Mouse (Mus musculus): ENCODE measurements around the gene Bfsp2. TPM values are rescaled to one million over a fixed set of nuclear protein-coding genes. Genes with fewer than 3 reads are reported as not detected.

The Bfsp2 gene
- not detected in 2 replicates for polyA plus RNA-seq (2012; ENCODE audit: insufficient read depth, insufficient read length, missing spikeins)

- no peak within 1 kb of the TSS for H3K27ac ChIP-seq (replicated peaks; ENCODE audit: low read depth, low read length)
Observed at GRCm38 (mm10) chr9:103480044-103480576, at the start of gene Bfsp2. Gene Bfsp2 (minus strand): TSS chr9:103480420.

GRCm38 (mm10) chr9:103525041-103525537, 44.9 kb upstream of the Bfsp2 start:
- H3K4me1 ChIP-seq (ENCODE audit: control insufficient read depth, insufficient read depth, insufficient read length, low read length) = no peaks in the 10 kb centered on the region
- H3K27ac ChIP-seq (replicated peaks; ENCODE audit: low read depth, low read length) = no peak overlapping the region
- H3K4me3 ChIP-seq (ENCODE audit: insufficient read depth, low read depth, low read length) = no peak overlapping the region

More at GRCm38 (mm10) chr9:103480044-103480576, at the start of gene Bfsp2:
- Histone ChIP-seq H3K4me1 (ENCODE audit: control insufficient read depth, insufficient read depth, insufficient read length, low read length) (no peaks in the 10 kb centered on the region), H3K4me3 (ENCODE audit: insufficient read depth, low read depth, low read length) (no peak within 1 kb of the TSS)

GRCm38 (mm10) chr9:103524600-103524999, 44.4 kb upstream of the Bfsp2 start:
- Histone ChIP-seq H3K4me3 (ENCODE audit: insufficient read depth, low read depth, low read length) (no peak overlapping the region), H3K27ac (replicated peaks; ENCODE audit: low read depth, low read length) (no peak overlapping the region), H3K4me1 (ENCODE audit: control insufficient read depth, insufficient read depth, insufficient read length, low read length) (no peaks in the 10 kb centered on the region)

- H3K4me1 ChIP-seq (ENCODE audit: control insufficient read depth, insufficient read depth, insufficient read length, low read length) = no peaks in the 10 kb centered on the region
- no peak overlapping the region for H3K4me3 ChIP-seq (ENCODE audit: insufficient read depth, low read depth, low read length)
- H3K27ac ChIP-seq (replicated peaks; ENCODE audit: low read depth, low read length) = no peak overlapping the region
Observed at GRCm38 (mm10) chr9:103523742-103524403, 43.7 kb upstream of the Bfsp2 start.

GRCm38 (mm10) chr9:103523008-103523407, 42.8 kb upstream of the Bfsp2 start:
- H3K27ac ChIP-seq (replicated peaks; ENCODE audit: low read depth, low read length) = no peak overlapping the region
- no peaks in the 10 kb centered on the region for H3K4me1 ChIP-seq (ENCODE audit: control insufficient read depth, insufficient read depth, insufficient read length, low read length)
- no peak overlapping the region for H3K4me3 ChIP-seq (ENCODE audit: insufficient read depth, low read depth, low read length)

- no peak overlapping the region for H3K27ac ChIP-seq (replicated peaks; ENCODE audit: low read depth, low read length)
- H3K4me3 ChIP-seq (ENCODE audit: insufficient read depth, low read depth, low read length) = no peak overlapping the region
- H3K4me1 ChIP-seq (ENCODE audit: control insufficient read depth, insufficient read depth, insufficient read length, low read length) = no peaks in the 10 kb centered on the region
Observed at GRCm38 (mm10) chr9:103513884-103514283, 33.7 kb upstream of the Bfsp2 start.

DNA sequence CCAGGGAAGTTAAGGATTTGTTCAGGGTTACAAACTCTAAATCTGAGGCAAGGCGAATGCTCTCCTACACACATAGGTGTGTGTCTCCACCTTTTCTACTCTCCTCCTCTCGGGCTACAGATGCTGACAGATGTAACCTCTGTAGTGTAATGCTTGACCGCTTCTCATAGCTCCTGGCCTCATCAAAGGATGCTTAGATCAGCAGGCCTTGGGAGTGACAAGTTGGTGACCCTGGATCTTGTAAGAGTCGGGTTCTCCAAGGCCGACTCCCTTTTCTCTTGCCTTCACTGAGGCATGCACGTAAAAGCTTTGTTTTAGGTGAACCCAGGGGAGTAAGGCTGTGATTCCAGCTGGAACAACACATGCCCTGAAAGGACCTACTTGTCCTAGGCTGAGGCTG, 32.0 kb upstream of the Bfsp2 start:
- no peaks in the 10 kb centered on the region for H3K4me1 ChIP-seq (ENCODE audit: control insufficient read depth, insufficient read depth, insufficient read length, low read length)
- H3K4me3 ChIP-seq (ENCODE audit: insufficient read depth, low read depth, low read length) = no peak overlapping the region
- H3K27ac ChIP-seq (replicated peaks; ENCODE audit: low read depth, low read length) = no peak overlapping the region

DNA sequence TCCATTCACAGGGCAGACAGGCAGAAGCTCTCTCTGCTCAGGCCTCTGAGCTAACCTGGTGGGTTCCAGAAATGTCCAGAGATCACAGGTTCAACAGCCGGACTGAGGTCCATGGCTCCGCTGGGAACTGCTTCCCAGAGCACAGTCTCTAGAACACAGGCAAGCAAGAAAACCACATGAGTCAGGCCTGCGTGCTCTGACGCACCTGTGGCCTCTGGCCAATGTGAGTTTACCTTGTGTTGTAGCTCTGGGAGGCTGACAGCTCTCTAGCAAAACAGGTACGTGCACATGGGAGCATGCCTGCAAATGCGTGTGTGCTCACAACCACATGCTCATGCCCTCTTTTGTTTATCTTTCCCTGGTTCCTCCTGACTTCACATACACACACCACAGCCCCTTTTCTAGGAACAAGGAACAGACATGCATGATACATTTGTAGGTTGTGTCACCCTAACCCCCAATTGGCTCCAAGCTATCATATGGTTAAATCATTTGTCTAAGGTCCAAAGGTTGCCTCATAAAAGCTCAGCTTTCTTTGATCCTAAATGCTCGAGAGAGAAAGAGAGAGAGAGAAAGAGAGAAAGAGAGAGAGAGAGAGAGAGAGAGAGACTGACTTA, 26.9 kb upstream of the Bfsp2 start:
- no peak overlapping the region for H3K4me3 ChIP-seq (ENCODE audit: insufficient read depth, low read depth, low read length)
- H3K4me1 ChIP-seq (ENCODE audit: control insufficient read depth, insufficient read depth, insufficient read length, low read length) = peaks cover under 1% of the 10 kb centered on the region; the same call in 1 of the 2 replicates
- H3K27ac ChIP-seq (replicated peaks; ENCODE audit: low read depth, low read length) = no peak overlapping the region

DNA sequence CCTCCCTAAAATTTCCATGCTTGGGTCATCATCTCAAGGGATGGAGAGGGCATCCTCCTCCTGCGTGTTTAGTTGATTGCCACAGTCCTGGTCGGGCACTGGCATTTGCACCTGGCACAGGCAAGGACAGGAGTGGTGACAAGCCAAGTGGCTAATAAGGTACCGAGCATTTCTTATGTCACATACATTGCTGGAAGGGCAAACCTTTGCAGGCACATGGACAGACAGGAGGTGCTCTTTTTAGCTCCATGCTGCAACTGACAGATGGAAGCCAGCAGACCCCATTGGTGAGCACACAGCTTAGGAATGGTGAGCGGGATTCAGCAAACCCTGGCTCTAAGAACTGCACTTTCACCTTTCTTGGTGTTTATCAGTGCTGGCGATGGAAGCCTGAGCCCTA, 24.8 kb upstream of the Bfsp2 start:
- H3K4me3 ChIP-seq (ENCODE audit: insufficient read depth, low read depth, low read length) = no peak overlapping the region
- no peak overlapping the region for H3K27ac ChIP-seq (replicated peaks; ENCODE audit: low read depth, low read length)
- H3K4me1 ChIP-seq (ENCODE audit: control insufficient read depth, insufficient read depth, insufficient read length, low read length) = peaks cover 3% of the 10 kb centered on the region; the same call in 1 of the 2 replicates

- Histone ChIP-seq H3K4me1 (ENCODE audit: control insufficient read depth, insufficient read depth, insufficient read length, low read length) (peaks cover 3% of the 10 kb centered on the region; the same call in 1 of the 2 replicates), H3K4me3 (ENCODE audit: insufficient read depth, low read depth, low read length) (no peak overlapping the region)
Observed at GRCm38 (mm10) chr9:103504646-103505045, 24.4 kb upstream of the Bfsp2 start.

GRCm38 (mm10) chr9:103503586-103504298, 23.5 kb upstream of the Bfsp2 start:
- H3K4me3 ChIP-seq (ENCODE audit: insufficient read depth, low read depth, low read length) = no peak overlapping the region
- H3K4me1 ChIP-seq (ENCODE audit: control insufficient read depth, insufficient read depth, insufficient read length, low read length) = peaks cover 3% of the 10 kb centered on the region; the same call in 1 of the 2 replicates
- H3K27ac ChIP-seq (replicated peaks; ENCODE audit: low read depth, low read length) = no peak overlapping the region

More at GRCm38 (mm10) chr9:103504646-103505045, 24.4 kb upstream of the Bfsp2 start:
- no peak overlapping the region for H3K27ac ChIP-seq (replicated peaks; ENCODE audit: low read depth, low read length)

DNA sequence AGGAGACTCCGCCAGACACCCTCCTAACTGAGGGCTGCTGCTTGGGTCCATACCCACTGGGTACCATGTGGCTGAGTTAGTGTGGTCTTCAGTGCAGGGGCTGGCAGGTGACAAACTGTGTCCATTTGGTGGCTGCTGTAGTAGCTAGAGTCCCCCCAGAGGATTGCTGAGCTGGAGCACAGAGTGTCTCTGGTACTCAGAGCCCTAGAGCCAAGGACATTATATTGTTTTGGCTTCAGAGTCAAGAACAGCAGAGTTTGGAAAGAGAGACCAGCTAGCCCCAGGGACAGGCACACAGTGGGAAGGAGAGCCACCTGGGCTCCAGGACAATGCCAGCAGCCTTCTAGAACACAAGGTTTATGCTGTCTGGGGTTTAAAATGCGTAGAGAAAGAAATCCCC, 22.4 kb upstream of the Bfsp2 start:
- H3K27ac ChIP-seq (replicated peaks; ENCODE audit: low read depth, low read length) = no peak overlapping the region
- H3K4me1 ChIP-seq (ENCODE audit: control insufficient read depth, insufficient read depth, insufficient read length, low read length) = peaks cover 3% of the 10 kb centered on the region; the same call in 1 of the 2 replicates
- no peak overlapping the region for H3K4me3 ChIP-seq (ENCODE audit: insufficient read depth, low read depth, low read length)

DNA sequence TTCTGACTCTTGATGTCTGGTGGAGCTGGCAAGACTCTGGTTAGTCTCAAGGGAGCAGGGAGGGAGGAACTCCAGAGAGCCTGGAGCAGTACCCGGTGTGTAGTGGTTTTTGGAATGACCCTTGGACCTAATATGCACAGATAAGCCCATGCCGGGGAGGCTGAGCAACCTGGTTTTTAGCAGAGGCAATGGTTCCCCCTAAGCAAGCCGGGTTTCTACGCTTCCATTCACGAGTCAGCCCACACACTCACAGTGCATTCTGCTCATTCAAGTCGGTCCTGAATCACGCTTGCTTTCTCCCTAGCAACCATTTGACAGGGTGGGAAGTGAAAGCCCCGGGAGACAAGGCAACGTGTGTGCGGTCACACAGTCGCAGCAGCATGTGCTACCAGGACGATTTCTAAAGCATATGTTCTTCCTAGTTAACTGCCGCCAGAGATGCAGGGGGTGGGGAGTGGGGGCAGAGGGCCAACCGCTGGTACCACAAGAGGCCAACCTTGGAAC, 21.7 kb upstream of the Bfsp2 start:
- Histone ChIP-seq H3K4me3 (ENCODE audit: insufficient read depth, low read depth, low read length) (no peak overlapping the region), H3K27ac (replicated peaks; ENCODE audit: low read depth, low read length) (no peak overlapping the region), H3K4me1 (ENCODE audit: control insufficient read depth, insufficient read depth, insufficient read length, low read length) (peaks cover 3% of the 10 kb centered on the region; the same call in 1 of the 2 replicates)

- H3K4me1 ChIP-seq (ENCODE audit: control insufficient read depth, insufficient read depth, insufficient read length, low read length) = peaks cover 3% of the 10 kb centered on the region; the same call in 1 of the 2 replicates
- H3K27ac ChIP-seq (replicated peaks; ENCODE audit: low read depth, low read length) = no peak overlapping the region
- no peak overlapping the region for H3K4me3 ChIP-seq (ENCODE audit: insufficient read depth, low read depth, low read length)
Observed at GRCm38 (mm10) chr9:103499366-103499765, 19.1 kb upstream of the Bfsp2 start.

GRCm38 (mm10) chr9:103498699-103499098, 18.5 kb upstream of the Bfsp2 start:
- Histone ChIP-seq H3K27ac (replicated peaks; ENCODE audit: low read depth, low read length) (no peak overlapping the region), H3K4me3 (ENCODE audit: insufficient read depth, low read depth, low read length) (no peak overlapping the region), H3K4me1 (ENCODE audit: control insufficient read depth, insufficient read depth, insufficient read length, low read length) (peaks cover 3% of the 10 kb centered on the region; the same call in 1 of the 2 replicates)

Data from brown adipose tissue, adult 24 weeks (tissue).